Mouse (Mus musculus) heart, postnatal 36 days (tissue): Measurements from ENCODE around the gene Slc38a10. TPM values are rescaled to one million over a fixed set of nuclear protein-coding genes. Genes with fewer than 3 reads are reported as not detected.

ENCODE experiments used
- DNase-seq, 2 experiments: peaks; one replicate each; pipeline ENCODE4 v3.0.0; 2021 to 2022
- intact Hi-C: fragments of 180-260 bp; cut with DNase I; formaldehyde crosslinking; loops from one replicate; pipeline ENCODE4 v1.15.1; 2025
- total RNA-seq, 2 experiments: library from RNA; stranded (reverse); gene quantifications; 2 replicates each; pipeline ENCODE4 v1.2.3; 2021

Slc38a10 gene
- total RNA-seq, 2 experiments from 2014 or later, result 79.8 to 81.1 TPM

DNA sequence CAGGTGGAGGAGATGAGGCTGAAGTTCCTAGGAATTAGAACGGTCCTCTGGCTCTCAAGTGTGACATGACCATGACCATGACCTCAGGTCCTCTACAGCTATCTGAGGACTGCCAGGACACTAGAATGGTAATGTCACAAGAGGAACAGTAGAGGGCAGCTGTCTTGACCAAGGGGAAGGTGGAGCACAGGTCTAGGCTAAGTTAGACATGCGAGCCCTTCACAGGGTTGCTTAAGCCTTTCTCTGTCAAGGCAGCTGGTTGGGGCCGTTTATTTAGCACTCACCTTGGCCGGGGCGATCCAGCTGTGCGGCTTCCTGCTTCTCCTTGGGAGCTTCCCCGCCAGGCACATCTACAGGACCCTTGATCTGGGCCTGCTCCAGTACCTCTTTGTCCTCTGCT lies 40.6 kb downstream of the Slc38a10 start:
- DNase-seq, result no peak
- intact Hi-C loops, result loop anchor here (2.0 to 5.0 kb wide), 5 partner anchors 58 to 312 kb away; no protein-coding TSS in a partner anchor

DNA sequence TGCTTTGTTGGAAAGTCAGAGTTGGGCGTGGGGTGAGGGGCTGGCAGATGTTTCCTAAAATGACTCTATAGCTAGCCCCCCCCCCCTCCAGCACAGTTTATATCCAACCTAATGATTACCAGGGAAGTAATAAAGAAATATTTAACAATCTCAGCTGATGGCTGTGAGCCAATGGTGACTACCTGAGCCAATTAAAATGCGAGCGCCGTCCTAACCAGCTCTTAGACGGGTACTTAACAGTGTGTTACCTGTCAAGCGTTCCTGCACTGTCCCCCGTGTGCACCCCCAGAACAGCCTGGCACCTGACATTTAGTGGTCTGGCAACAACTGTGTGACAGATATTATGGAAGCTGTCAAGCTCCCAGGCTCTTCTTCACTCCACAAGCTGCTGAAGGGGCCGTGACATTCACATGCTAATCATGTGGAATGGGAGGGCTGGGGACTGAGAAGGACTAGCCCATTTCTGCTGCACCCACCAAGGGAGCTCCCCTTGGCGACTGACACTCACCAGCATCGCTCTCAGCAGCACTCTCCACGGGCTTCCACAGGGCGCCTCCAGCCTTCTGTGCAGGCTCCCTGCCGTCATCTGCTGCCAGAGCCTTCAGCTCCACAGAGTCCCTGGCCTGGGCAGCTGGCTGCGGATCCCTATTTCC lies 41.5 kb downstream of the Slc38a10 start:
- intact Hi-C loops, result loop anchor here (2.0 to 5.0 kb wide), 5 partner anchors 59 to 313 kb away; no protein-coding TSS in a partner anchor
- no peak for DNase-seq

DNA sequence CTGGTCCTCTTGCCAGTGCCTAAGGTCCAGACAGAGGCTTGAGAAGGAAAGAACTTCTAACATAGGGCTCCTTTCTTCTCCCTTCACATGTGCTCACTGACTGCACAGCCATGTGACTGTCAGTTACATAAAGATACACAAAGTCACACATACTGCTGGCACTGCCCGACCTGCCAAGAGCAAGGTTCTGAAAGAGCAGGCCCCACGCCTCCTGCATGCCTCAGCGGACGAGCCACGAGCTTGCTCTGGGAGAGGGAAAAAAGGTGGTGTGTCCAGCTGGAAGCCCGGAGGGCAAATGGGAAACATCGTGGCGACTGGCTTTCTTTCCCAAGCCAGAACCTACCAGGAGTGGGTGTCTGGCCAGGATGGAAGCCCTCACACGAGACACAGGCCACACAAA lies 43.4 kb downstream of the Slc38a10 start:
- DNase-seq, result no peak
- intact Hi-C loops, result no loop called here

DNA sequence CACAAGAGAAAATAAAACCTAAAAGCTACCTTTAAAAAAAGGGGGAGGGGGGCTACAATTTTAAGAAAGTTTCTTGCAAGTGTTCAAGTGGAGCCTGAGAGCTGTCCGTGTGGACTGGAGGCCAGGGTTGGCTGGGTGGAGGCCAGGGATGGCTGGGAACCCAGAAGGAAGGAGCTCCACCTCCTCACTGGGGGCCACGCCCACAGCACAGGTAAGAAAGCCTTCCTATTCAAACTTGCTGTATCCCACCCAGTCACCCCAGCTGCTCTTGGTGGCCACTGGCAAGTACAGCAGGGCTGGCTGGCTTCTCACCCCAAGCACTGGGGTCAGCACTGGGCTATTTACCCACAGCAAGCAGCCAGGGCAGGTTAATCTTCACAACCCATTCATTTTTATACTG lies 44.1 kb downstream of the Slc38a10 start:
- intact Hi-C loops, result no loop called here
- no peak for DNase-seq

DNA sequence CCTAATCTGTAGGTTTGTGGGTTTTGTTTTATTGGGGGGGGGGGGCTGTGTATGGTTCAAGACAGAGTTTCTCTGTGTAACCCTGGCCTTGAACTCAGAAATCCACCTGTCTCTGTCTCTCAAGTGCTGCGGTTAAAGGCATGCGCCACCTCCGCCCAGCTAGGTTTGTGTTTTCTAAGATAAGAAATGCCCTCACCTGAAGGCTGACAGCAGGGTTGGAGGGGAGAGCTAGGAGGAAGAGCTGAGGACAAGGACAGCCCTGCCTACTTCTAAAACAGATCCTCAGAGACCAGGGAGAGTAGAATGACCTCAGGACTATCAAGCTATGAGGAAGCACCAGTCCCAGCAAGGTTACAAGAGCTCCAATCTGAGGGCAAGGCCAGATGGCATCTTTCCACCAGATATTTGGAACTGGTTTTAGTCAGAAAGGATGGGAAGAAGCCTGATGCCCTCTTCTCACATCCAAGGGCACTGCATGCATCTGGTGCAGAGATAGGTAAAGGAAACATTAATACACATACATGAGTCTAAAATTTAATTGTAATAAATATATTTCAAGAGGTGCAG lies 47.6 kb downstream of the Slc38a10 start:
- intact Hi-C loops, result no loop called here
- DNase-seq, result no peak

DNA sequence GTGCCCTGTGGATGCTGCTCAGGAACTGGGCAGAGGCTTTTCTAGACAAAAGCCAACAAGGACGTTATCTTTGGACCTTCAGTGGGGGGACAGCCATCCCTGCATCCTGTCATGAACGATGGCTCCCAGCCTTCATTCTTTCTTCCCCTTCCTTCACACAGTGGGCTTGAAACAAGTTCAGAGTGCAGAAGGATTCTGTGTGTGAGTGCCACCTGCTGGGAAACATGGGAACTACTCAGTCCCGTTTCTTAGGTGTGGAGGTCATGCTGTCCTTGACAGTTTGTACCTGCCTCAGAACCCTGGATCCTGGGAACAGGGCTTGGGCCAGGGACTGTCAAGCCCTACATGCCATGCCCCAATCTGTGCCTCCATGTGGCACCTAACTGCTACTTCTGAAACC lies 50.1 kb downstream of the Slc38a10 start:
- intact Hi-C loops, result no loop called here
- DNase-seq, result peak; percentile 69 to 70

DNA sequence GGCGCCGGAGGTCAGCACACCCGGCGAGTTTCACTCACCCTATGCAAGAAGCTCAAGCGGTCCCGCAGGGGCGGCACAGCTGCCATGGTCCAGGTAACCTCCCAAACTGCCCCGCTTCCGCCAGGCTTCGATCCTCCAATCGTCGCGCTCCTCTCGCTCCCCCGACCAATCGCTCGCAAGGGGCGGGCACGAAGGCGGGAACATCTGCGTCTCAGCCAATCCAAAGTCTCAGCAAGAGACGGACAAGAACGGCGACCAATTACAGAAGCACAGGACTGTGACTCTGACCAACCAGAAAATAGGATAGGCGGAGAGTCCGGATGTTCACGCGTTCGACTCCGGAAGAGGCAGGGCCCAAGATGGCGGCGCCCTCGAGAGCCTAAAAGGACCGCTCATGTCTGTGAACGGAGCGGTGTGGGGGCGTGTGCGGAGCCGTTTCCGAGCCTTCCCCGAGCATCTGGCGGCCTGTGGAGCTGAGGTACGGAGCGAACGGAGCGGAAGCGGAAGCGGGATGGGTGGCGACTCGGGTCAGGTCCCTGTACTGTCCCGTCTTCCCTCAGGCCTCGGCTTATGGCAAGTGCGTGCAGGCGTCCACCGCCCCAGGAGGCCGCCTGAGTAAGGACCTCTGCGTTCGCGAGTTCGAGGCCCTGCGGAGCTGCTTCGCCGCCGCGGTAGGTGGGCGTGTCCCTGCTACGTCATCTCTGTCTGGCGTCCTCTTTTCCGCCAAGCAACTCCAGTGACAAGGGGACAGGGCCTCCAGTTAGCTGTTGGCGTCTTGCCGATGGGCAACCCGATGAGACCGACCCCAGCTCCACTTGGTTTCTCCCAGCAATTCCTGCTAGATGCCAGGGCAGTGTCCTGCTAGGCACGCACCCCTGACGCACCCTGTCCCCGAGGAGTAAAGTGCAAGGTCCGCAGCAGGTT lies 52.3 kb downstream of the Slc38a10 start, which contains the start of the genes Tepsin and Ndufaf8:
Tepsin (minus strand) TSS at position 144 of the 924 bp plus-strand sequence.
Ndufaf8 (plus strand) TSS at position 341 of the 924 bp plus-strand sequence.
- intact Hi-C loops, result loop anchor here (2.0 kb wide), 1 partner anchor 68 kb away; no protein-coding TSS in a partner anchor

DNA sequence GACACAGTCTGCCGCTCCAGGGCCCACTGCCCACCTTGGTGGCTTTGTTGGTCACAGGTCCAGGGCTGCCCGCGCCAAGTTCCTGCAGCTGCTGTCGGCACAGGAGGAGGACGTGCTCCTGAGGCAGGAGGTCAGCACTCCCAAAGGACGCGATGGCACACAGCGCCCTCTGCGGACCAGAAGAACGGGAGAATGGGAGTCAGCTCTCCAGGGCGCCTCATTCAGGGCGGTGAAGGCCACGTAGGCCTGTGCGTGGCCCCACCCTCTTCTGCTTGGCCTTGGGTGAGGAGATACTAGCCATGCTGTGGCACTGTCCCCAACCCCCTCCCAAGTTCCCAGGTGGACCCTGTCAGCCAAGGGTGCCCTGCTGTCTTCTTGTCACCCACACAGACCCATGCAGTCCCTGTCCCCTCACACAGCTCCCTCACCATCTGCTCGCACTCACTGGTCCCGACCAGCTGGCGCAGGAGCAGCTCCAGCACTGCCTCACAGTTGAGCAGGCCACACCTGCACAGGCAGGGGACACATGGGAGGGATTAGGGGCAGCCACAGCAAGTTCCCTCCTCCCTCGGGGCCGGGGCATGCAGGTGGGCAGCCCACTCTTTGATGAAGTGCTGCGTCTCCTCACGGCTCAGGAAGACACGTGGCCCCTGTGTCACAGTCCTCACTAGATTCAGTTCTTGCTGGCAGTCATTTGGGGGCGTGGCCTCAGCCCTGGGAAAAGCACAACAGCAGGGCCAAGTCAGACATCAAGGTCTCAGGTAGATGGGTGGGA lies 58.1 kb downstream of the Slc38a10 start:
- intact Hi-C loops, result no loop called here
- DNase-seq, result no peak

More for the DNA sequence above, 52.3 kb downstream of the Slc38a10 start, which contains the start of the genes Tepsin and Ndufaf8:
- peak; percentile 99 to 100 for DNase-seq

DNA sequence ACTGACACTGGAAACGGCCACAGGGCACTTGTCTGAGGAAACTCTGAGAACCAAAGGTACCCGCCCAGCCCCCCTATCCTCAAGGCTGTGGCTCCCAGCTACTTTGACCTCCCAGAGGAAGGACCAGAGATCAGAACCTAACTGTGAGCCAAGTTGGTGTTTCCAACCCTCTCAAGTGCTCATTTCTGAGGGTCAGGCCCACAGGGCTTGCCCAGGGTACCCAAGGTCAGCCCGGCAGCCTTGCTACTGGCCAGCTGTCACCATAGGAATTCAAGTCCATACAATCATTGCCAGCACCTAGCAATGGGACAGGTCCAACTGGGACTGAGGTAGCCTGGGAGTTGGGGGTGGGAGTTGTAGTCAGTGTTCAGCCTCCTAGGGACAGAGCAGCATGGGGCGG lies 60.5 kb downstream of the Slc38a10 start:
- DNase-seq, result no peak
- intact Hi-C loops, result no loop called here

DNA sequence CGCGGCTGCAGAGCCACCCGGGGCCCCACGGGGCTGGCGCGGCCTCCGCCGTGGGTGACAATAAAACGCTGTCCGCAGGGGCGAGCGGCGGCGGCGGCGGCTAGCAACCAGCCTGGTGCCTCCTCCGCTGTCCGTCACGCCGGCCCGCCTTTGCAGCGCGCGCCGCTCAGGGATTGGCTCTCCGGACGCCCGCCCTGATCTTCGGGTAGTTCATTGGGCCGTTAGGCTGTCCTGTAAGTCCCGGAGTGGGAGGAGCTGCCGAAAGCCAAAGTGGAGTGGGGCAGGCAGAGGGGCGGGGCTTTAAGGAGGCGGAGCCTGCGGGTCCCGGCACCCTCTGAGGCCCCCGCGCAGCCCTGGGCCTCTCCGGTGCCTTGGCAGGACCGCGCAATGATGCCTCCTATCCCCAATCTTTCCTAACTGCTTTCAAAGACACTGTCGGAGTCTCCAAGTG lies 64.4 kb downstream of the Slc38a10 start, which contains the start of gene Cep131:
Cep131 (minus strand) TSS at position 126 of the 451 bp plus-strand sequence.
- DNase-seq, result peak; percentile 96 to 98
- intact Hi-C loops, result loop anchor here (5.0 kb wide), 2 partner anchors 144 to 174 kb away; partner anchors contain the start of genes Baiap2 and Chmp6

DNA sequence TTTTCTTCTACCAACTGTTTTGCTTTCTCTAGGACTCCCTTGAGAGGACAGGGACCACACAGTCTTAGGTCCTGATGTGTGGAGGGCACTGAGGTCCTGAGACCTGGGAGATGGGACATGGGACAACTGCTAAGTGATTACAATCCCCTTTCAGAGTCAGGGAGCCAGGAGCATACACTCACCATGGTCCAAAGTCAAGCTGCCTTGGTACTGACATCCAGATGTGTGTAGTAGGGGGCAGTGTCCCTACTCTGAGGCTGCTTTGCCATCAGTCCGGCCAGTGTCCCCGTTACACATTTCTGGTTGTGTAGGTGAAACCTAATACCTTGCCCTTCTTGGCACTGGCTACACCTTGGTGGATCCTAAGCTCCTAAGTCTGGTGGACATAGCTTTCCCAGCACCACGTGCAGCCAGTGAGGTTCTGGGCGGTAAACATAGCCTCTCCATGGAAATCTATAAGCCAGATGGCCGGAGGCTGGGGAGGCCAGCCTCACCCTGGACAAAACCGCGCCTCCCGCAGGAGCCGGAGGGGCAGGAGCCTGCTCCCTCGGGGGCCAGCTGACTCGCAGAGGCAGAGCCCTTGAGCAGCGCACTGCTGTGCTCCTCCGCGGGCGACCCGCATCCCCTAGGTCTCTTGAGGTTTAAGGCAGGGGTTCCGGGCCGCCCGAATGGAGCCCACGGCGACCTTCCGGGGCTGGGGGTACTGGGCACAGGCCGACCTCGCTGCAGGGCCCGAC lies 65.1 kb downstream of the Slc38a10 start:
- intact Hi-C loops, result loop anchor here (5.0 kb wide), 2 partner anchors 144 to 174 kb away; partner anchors contain the start of genes Baiap2 and Chmp6
- peak in 1 of 2 experiments; percentile 40 for DNase-seq

DNA sequence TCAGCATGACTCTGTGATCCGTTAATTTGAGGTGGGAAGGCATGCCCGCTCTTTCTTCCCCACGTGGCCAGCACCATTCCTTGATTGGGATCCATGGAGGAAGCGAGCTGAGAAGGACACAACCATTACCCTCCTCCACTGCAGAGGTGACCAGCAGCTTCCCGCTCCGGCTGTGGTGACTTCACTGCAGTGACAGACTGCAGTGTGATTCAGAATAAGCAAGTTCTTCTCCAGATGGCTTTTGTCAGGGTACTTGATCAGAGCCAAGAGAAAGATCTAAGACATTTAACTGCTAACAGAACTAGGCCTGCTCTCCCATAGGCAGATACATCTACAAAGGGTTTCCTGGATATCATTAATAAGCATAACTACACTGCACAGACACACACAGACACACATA lies 70.9 kb downstream of the Slc38a10 start:
- no peak for DNase-seq
- intact Hi-C loops, result no loop called here

DNA sequence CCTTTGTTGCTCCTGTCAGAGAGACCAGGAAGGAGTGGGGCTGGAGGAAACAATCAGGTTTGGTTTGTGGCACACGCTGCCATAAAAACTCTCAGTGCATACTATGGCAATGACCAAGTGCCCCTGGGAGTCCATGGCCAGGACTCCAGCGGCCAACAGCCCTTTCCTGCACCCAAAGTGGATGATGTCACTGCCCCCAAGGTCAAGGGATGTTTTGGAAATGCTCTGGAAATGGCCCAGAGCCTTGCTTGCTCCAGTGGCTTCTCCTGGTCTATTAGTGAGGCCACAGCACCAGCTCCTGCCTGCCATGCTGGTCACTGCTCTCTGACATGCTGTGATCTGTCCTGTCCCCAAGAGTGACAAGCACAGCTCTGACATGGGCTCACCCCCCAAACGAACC lies 75.0 kb downstream of the Slc38a10 start:
- DNase-seq, result no peak
- intact Hi-C loops, result no loop called here

DNA sequence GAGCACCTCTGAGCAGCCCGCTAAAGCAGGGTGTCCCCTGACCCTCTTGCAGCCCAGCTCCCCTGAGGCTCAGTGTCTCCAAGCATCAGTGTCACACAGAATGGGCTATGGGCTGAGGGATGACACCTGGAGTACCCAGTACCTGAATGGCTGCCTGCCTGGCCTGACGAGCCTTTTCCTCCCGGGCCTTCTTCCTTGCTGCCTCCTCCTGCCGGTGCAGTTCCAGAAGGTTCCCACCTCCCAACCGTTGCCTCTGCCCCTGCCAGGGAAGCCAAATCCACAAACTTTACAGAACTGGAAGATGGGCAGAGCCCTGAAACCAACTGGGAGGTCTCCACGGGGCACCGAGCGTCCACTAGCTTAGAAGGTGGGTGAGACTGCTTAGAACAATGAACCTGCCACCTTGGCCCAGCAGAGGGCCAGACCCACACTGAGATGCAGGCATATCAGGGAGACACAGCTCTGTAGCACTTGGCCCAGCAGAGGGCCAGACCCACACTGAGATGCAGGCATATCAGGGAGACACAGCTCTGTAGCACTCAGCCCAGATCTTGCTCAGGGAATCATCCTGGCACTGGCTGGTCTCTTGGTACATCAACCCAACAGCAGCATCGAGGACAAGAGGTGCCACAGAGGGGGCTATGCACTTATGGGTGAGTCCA lies 78.0 kb downstream of the Slc38a10 start:
- intact Hi-C loops, result no loop called here
- no peak for DNase-seq

DNA sequence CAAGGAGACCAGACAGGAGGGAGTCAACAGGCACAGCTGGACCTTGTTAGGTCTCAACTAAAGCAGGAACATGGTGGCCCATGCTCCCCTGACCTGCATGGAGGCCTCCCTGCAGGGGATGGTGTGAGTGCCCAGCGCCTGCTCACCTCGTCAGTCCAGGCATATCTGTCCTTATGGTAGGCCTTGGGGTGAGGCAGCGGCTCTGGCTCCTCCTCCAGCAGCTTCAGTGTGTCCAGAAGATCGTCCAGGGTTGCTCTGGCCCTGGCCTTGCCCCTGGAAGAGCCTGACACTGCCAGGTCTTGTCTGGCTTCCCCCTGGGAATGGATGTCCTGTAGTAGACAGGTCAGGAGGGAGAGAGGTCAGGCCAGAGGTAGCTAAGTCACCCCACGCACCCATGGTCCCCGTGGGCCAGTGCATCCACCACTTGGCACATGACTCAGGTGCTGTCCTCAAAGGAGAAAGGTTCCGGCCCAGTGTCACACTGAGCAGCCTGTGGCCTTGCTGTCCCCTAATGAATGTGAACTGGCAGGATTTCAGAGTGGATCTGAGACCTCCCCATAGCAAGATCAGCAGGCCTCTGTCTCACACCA lies 79.3 kb downstream of the Slc38a10 start:
- intact Hi-C loops, result no loop called here
- no peak for DNase-seq

DNA sequence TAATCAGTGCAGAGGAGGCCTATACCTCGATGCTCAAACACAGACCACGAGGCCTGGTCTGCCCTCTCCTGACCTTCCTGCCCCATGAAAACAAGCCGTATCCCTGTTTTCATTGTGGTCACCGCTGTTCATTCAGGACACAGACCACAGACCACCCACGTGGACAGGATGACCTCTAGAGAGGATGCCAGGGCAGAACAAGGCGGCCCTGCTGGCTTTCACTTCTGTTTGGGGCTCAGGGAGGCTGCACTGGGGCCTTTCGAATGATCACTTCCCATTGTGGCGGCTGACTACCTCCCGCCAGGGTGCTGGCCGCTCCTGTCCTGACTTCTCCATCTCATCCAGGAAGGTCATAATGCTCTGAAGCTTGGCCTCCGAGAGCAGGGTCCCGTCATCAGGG lies 80.1 kb downstream of the Slc38a10 start:
- DNase-seq, result no peak
- intact Hi-C loops, result no loop called here

DNA sequence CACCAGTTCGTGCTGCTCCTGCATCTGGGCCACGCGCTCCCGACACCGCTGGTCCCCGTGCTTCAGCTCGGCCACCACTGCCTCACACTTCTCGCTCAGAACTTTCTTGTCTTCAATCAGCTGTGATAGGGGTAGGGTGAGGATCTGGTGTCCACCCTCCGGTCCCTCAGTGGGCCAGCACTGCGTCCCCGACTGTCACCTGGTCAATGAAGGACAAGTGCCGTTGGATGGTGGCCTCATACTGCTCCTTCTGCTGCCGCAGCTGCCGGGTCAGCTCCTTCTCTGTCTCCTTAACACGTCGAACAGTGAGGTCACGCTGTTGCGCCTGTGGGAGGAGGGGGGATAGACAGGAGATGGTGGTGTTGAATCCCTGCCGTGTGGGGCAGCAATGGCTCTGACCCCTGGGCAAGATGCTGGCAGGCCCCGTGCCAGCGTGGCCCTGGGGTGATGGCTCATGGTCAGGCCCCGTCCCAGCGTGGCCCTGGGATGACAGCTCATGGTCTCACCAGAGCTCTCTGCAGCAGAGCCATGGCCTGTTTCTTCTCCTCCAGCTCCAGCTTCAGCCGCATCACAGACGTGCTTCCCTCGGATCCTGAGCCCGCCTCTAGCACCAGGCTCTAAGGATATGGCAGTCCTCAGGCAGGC lies 80.7 kb downstream of the Slc38a10 start:
- DNase-seq, result no peak
- intact Hi-C loops, result no loop called here

DNA sequence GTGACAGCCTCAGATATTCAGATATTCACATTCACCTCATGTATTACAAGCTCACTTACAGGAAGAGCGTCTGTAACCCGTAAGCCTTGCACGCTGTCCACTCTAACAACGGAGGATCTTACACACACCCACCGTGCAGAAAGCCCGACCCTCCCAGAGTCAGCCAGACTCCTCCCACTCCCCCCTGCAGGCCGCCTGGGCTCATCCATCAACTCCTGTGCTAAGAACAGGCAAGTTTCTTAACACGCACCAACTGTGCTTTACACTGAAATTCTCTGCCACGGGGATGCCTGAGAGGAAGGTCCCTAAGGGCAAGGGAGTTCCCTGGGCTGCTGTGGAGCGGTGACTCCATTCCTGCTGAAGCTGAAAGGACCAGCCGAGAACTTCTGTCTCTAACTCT lies 81.9 kb downstream of the Slc38a10 start:
- no peak for DNase-seq
- intact Hi-C loops, result no loop called here
